Mouse (Mus musculus) embryonic facial prominence, embryonic 14.5 days (tissue): ENCODE data around the gene Magea8. TPM values are rescaled to one million over a fixed set of nuclear protein-coding genes. Genes with fewer than 3 reads are reported as not detected.
"Not testable (repeated sequence)": the region's sequence is repeated elsewhere in the genome, so short reads cannot be mapped to it uniquely, and the experiment has no call there.

Experiments
- ATAC-seq: fragments of 200-750 bp; cut with Nextera tagmentation; 2 replicates; pipeline ENCODE4 v1.8.0; 2017; ENCODE audit warnings: low read depth, moderate number of reproducible peaks, moderate TSS enrichment
- DNase-seq: peaks from one replicate; pipeline ENCODE4 v3.0.0-alpha.2; 2015; ENCODE audit warnings: low spot score
- H3K27ac ChIP-seq: fragments of 300-500 bp; sonication (generic); replicated peaks from 2 replicates; pipeline ENCODE4 v1.5.1; 2014; ENCODE audit warnings: low read depth, mild to moderate bottlenecking, low read length, moderate library complexity
- H3K27me3 ChIP-seq: fragments of 300-500 bp; sonication (generic); replicated peaks from 2 replicates; pipeline ENCODE4 v1.6.1; 2014; ENCODE audit warnings: low read length; ENCODE audit not compliant: control insufficient read depth, insufficient read depth
- H3K36me3 ChIP-seq: fragments of 300-500 bp; sonication (generic); 2 replicates; pipeline ENCODE4 v1.6.1; 2014; ENCODE audit warnings: low read length, mixed read lengths; ENCODE audit not compliant: control insufficient read depth, insufficient read depth
- H3K4me1 ChIP-seq: fragments of 300-500 bp; sonication (generic); 2 replicates; pipeline ENCODE4 v1.6.1; 2014; ENCODE audit warnings: antibody characterized with exemption, low read length; ENCODE audit not compliant: control insufficient read depth, insufficient read depth
- H3K4me2 ChIP-seq: fragments of 300-500 bp; sonication (generic); 2 replicates; pipeline ENCODE4 v1.6.1; 2014; ENCODE audit warnings: low read depth, mild to moderate bottlenecking, low read length, moderate library complexity, mixed read lengths
- H3K4me3 ChIP-seq: fragments of 300-500 bp; sonication (generic); 2 replicates; pipeline ENCODE4 v1.5.1; 2014; ENCODE audit warnings: low read depth, mild to moderate bottlenecking, low read length
- H3K9ac ChIP-seq: fragments of 300-500 bp; sonication (generic); 2 replicates; pipeline ENCODE4 v1.6.1; 2014; ENCODE audit warnings: low read depth, mild to moderate bottlenecking, low read length, moderate library complexity, mixed read lengths
- H3K9me3 ChIP-seq: fragments of 300-500 bp; sonication (generic); 2 replicates; pipeline ENCODE4 v1.6.1; 2016; ENCODE audit warnings: low read length; ENCODE audit not compliant: control insufficient read depth
- WGBS: fragments of 180-500 bp; shearing (Covaris S2); extraction: QIAGEN DNeasy Blood & Tissue Kit; methylation state at CpG from one replicate; pipeline ENCODE4 v1.1.7; 2014; 5-methylcytosine and 5-hydroxymethylcytosine counted together
- polyA plus RNA-seq: library from polyadenylated mRNA; unstranded; fragments of >200 nt; fragmentation: Nextera tagmentation; extraction: Ambion mirVana; gene quantifications from 2 replicates; pipeline ENCODE4 v1.2.1, GENCODE M21; 2014

The Magea8 gene
- not detected in 2 replicates for polyA plus RNA-seq

DNA sequence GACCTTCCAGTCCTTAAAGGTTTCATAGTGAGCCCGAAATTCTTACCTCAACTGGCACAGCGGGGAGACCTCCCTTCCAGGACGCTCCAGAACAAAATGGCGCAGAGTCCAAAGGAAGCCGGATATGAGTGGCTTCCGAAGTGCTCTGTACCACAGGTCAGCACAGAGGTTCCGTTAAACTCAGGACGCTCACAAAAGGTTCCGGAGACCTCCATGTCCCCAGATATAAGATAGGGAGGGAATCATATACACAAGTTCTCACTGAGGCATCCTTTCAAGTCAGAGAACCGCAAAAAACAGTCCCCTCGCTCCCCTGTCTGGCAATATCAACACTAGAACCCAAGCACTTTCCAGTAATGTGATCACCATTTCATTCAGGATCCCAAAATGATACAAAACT, at the start of gene Magea8:
TSS of gene Magea8 (minus strand) at position 101 of the 400 bp plus-strand sequence.
- H3K4me2 ChIP-seq, H3K4me3 ChIP-seq, H3K4me1 ChIP-seq, H3K9me3 ChIP-seq, H3K27me3 ChIP-seq, DNase-seq, H3K27ac ChIP-seq, H3K9ac ChIP-seq, H3K36me3 ChIP-seq, ATAC-seq: not testable (repeated sequence)
- WGBS: 85% methylated on average over 11 of the region's 11 CpGs

DNA sequence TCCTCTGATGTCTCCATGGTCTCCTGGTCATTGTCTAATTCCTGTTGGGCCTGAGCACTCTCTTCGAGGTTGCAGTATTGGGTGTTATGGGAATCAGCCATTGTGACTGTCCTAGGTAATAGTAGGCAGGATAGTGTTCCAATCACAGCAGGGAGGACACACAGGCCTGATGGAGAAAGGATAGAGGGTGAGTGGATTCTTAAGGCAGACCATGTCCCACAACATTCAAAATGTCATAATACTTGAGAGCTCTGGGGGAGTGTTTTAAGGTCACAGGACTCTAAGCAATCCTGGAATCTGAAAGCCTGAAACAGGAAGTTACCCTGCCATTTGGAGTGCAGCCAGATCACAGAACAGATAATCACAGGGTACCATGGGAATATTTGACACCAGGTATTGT, 46.2 kb downstream of the Magea8 start, which contains the start of gene Magea3:
TSS of gene Magea3 (minus strand) at position 101 of the 400 bp plus-strand sequence.
- H3K4me2 ChIP-seq, DNase-seq, H3K36me3 ChIP-seq, H3K4me3 ChIP-seq, ATAC-seq, H3K27ac ChIP-seq, H3K9ac ChIP-seq, H3K27me3 ChIP-seq, H3K9me3 ChIP-seq, H3K4me1 ChIP-seq: not testable (repeated sequence)
- WGBS: 67% methylated on average over 1 of the region's 1 CpGs

DNA sequence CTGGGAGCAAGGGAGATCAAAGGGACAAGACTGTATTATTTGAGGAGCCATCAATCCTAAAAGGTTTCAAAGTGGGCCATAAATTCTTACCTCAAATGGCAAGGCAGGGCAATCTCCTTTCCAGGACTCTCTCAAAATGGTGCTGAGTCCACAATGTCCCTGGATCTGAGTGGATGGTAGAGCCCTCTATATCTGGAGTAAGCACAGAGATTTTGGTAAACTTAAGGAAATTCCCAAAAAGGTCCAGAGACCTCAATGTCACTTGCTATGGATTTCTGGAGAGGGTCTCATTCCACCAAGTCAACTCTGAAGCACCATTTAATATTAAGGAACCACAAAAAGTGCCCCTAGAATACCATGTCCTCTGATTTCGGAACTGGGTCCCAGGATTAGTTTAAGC, 59.8 kb downstream of the Magea8 start, which contains the start of gene Magea6:
TSS of gene Magea6 (minus strand) at position 101 of the 400 bp plus-strand sequence.
- not testable (repeated sequence) for H3K9me3 ChIP-seq, H3K4me3 ChIP-seq, H3K9ac ChIP-seq, ATAC-seq, H3K27ac ChIP-seq, H3K27me3 ChIP-seq, DNase-seq, H3K4me1 ChIP-seq, H3K36me3 ChIP-seq, H3K4me2 ChIP-seq
- WGBS: 67% methylated on average over 1 of the region's 1 CpGs

Other genes with a start within 250 kb of the Magea8 start
- not detected in 2 replicates for gene Cldn34b1, start 105.6 kb downstream of the Magea8 start, polyA plus RNA-seq
- not detected in 2 replicates for gene Magea6, start 59.9 kb downstream of the Magea8 start, polyA plus RNA-seq
- gene Magea3, start 46.3 kb downstream of the Magea8 start, polyA plus RNA-seq: not detected in 2 replicates
- gene Magea5, start 67.3 kb upstream of the Magea8 start, polyA plus RNA-seq: not detected in 2 replicates
- not detected in 2 replicates for gene Magea1, start 93.9 kb upstream of the Magea8 start, polyA plus RNA-seq
- gene Magea2, start 97.8 kb upstream of the Magea8 start, polyA plus RNA-seq: not detected in 2 replicates
- not detected in 2 replicates for gene Cldn34b2, start 132.6 kb upstream of the Magea8 start, polyA plus RNA-seq
- gene Sat1, start 220.6 kb upstream of the Magea8 start, polyA plus RNA-seq: 148 TPM in 2 replicates